Mouse (Mus musculus) liver, postnatal 0 days (tissue): Measurements from ENCODE around the gene Gm17359.

Experiments
- CTCF ChIP-seq: sonication (generic); IDR thresholded peaks from 2 replicates; pipeline ENCODE4 v1.5.1; 2016; ENCODE audit warnings: antibody characterized with exemption, low read depth
- EP300 ChIP-seq: IDR thresholded peaks from 2 replicates; pipeline ENCODE4 v1.6.1; 2016; ENCODE audit warnings: antibody characterized with exemption, low read depth, mild to moderate bottlenecking

DNA sequence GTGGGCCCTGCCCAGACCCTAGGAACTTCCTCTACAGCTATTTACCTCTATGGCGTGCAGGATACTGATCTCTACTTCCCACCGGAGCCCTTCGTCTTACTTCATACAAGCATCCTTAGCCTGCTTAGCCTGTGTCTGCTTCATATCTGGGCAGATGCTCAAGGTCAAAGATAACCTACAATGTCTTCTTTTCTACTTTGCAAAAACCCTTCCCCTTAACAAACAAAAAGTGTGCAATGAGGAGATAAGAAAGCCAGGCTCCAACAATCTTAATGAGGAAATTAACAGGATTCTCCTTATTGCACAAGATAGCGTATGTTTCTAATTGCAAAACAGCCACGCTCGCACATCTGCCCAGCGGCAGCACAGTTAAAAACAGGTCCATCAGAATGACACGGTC lies 141.9 kb downstream of the Gm17359 start:
- TF ChIP-seq CTCF = no peak
- peak; percentile 49; the same call in 1 of the 2 replicates for TF ChIP-seq EP300
